Mouse (Mus musculus) embryo, embryonic 10.5 days (tissue): ENCODE data around the gene Prss32.

Source experiments
- DNase-seq: peaks from one replicate; pipeline ENCODE4 v3.0.0-alpha.2; 2015; ENCODE audit warnings: low spot score

The Prss32 gene

DNA sequence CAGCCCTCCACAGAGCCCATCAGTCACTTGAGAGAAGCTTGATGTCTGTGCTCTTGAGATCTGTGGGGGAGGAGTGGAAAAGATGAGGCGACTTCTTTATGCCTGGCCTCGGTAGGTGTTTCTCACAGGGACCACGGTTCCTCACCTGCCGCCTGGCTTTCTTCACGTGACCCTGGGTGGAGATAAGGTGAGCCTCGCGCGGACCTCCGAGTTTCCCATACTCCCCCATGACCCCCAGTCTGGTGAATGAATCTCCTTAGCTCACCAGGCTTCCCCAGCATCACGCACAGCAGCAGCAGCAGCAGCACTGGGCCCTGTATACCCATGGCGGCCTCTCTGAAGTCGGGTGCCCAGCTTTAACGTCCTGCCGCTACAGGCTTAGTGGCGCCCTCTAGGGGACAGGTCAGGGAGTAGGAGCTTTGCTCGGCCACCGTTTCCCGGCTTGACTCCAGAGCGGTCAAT, at the start of gene Prss32, which contains the start of gene Prss41:
Prss32 (plus strand) TSS at position 44 of the 462 bp plus-strand sequence.
Prss41 (minus strand) TSS at position 361 of the 462 bp plus-strand sequence.
- peak; percentile 75 for DNase-seq

DNA sequence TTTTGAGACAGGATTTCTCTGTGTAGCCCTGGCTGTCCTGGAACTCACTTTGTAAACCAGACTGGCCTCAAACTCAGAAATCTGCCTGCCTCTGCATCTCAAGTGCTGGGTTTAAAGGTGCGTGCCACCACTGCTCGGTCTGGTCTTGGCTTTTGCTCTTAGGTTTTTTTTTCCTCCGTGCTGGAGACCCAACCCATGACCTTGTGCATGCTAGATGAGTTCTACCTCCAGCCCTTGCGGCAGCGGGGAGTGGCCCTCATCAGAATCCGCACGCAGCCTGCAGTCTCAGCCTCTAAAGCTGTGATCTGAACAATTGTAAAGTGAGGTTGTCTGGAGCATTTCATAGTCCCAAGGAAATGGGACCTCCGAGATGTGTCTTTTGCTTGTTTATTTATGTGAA, 48.3 kb upstream of the Prss32 start:
- DNase-seq, result no peak

DNA sequence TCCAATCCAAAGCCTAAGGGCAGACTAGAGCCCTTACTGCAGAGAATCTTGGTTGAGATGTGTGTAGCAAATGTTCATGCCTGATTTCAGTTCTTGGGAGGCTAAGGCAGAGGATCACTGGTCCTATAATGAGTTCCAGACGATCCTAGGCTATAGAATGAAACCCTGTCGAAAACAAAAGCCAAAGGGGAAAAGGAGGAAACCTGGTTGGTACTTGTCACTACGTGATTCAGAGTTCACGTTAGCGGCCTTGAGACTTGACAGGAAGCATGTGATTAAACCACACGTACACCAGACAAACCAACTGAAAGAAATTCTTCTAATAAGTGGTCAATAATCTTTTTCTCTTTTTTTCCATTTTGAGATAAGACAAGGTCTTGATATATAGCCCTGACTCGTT, 46.3 kb upstream of the Prss32 start:
- DNase-seq, result peak; percentile 45

DNA sequence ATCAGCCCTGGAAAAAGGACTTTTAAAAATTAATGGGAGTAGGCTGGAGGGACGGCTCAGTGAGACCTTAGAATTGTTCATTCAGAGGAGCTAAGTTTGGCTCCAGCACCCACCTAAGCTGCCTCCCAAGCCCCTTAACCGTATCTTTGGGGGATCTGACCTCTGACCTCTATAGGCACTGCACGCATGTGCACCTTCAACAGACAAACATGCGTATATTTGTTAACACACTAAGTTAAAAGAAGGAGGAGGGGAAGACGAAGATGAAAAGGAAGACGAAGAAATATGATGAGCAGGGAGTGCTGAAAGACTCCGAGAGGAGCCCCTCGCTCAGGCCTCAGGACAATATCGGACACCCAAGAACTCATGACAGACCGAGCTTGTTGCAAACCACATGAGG, 42.0 kb upstream of the Prss32 start:
- DNase-seq, result no peak

DNA sequence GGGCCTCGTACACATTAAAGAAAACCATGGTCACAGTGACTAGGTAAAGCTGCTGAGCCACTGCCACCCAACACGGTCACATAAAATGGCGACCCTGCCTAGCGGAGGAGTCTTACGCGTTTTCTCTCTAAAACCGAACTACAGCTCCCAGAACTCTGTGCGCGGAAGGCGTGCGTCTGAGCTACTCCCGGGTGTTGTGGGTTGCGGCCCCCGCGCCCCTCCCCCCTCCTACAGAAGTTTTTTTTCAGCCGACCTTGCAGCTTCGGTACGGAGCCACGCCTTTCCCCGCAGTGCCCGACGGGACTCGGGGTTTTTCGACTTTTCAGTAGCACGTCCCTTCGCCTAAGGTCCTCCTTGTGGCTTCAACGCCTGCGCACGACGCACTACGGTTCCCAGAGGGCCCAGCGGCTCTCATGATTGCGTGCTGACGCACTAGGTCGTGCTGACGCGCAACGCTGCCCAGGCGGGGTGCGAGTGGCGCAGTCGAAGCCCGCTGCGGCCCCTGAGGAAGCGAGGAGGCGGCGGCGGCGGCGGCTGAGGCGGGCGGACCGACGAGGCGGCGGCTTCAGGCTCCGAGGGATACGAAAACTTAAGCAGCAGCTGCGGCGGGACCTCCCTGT, 40.8 kb upstream of the Prss32 start:
- peak; percentile 99 for DNase-seq

DNA sequence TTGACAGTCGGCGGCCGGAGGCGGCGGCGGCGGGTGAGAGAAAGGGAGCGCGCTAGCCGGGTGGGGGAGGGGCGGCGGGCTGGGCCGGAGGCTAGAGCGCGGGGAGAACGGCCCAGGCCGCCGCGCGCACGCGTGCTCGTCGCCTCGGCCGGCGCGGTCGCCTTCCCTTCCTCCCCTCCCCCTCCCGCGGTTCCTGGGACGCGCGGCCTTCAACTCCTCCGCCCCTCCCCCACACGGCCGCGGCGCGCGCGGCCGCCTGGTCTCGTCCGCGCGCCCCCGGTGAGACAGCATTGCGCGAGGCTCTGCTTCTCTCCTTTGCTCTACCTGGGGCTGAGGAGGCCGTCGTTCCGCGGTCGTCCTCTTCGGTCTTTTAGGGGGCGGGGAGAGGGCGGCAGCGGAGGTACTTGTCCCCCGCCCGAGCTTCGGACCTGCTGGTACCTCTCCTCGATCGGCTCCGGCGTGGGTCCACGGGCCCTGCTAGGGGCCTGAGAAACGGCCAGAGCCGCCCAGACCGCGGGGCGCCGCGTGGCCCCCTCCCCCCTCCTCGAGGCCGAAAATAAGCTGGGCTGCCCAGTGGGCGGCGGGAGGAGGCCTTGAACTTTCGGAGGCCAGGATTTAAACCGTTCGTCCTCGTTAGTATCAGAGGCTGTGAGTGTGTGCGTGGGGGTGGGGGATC, 40.2 kb upstream of the Prss32 start:
- DNase-seq, result peak; percentile 94

DNA sequence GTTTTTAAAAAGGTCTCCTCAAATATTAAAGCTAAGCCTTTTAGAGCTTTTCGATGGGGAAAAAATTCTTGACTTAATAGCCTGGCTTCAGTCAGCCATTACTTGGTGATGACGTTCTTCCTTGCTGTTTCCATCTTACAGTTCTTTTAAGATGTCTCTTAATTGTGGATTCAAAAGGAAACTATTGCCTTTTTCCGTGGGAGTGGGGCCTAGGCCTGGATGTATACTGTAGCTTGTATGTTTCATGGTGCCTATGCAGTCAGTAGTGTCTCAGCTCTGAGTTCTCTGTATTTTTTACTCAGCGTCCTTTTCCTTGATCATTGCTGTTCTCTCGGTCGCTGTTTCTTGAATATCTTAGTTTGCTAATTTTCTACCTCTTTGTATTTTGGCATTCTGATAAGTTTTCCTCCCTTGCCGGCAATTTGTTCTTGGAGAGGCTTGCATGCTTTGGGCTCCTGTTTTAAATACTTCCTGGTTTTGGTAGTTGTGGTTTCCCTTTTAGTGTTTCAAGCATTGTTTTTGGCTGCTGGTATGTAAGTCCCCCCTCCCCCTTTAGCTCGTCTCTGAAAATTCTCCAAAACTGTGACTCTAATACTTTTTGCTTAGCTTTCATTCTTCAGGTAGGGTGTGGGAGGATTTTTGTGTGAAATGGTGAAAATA, 39.1 kb upstream of the Prss32 start:
- no peak for DNase-seq

DNA sequence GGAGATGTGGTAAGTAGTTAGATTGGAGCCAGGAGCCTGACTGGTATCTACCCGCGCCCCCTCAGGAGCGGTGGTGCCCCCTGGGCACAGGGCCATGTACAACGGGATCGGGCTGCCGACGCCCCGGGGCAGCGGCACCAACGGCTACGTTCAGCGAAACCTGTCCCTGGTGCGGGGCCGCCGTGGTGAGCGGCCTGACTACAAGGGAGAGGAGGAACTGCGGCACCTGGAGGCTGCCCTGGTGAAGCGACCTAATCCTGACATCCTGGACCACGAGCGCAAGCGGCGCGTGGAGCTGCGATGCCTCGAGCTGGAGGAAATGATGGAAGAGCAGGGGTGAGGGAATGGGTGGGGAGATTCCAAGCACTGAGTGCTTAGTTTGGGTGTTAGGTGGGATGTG, 36.8 kb upstream of the Prss32 start:
- no peak for DNase-seq

DNA sequence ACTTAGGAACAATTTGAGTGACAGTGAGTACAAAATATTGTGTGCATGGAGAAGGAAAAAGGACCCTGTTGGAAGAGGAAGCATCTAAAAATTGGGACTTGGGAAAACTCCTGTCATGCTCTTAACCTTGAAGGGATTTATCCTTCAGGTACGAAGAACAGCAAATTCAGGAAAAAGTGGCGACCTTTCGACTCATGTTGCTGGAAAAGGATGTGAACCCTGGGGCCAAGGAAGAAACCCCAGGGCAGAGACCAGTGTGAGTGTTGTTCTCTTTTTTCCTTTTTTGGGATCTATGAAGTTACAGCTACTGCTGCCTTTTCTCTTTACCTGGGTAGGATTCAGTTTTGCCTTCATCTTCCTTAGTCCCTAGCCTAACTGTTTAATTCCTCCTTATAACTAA, 35.7 kb upstream of the Prss32 start:
- no peak for DNase-seq

DNA sequence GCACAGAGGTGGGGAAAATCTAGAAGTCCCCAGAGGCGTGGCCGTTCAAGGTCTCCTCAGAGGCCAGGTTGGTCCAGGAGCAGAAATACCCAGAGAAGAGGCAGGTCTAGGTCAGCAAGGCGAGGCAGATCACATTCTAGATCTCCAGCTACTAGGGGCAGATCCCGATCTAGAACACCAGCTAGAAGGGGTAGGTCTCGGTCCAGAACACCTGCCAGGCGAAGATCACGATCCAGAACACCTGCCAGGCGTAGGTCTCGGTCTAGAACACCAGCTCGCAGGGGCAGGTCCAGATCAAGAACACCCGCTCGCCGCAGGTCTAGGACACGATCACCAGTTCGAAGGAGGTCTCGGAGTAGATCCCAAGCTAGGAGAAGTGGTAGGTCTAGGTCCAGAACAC, 28.0 kb upstream of the Prss32 start:
- DNase-seq, result no peak

DNA sequence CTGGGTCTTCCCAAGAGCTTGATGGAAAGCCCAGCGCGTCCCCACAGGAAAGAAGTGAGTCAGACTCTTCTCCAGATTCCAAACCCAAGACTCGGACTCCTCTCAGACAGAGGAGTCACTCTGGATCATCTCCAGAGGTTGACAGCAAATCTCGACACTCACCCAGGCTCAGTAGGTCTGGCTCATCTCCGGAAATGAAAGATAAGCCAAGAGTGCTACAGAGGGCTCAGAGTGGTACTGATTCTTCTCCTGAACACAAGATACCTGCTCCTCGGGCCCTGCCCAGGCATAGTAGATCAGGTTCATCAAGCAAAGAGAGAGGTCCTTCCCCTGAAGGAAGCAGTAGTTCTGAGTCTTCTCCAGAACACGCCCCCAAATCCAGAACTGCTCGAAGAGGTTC, 25.1 kb upstream of the Prss32 start:
- DNase-seq, result no peak

DNA sequence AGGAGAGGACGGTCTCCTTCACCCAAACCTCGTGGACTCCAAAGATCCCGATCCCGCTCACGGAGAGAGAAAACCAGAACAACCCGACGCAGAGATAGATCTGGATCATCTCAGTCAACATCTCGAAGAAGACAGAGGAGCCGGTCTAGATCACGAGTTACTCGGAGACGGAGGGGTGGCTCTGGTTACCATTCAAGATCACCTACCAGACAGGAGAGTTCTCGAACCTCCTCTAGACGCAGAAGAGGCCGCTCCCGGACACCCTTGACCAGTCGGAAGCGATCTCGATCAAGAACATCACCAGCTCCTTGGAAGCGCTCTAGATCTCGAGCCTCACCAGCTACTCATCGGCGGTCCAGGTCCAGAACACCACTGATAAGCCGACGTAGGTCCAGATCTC, 24.4 kb upstream of the Prss32 start:
- no peak for DNase-seq

DNA sequence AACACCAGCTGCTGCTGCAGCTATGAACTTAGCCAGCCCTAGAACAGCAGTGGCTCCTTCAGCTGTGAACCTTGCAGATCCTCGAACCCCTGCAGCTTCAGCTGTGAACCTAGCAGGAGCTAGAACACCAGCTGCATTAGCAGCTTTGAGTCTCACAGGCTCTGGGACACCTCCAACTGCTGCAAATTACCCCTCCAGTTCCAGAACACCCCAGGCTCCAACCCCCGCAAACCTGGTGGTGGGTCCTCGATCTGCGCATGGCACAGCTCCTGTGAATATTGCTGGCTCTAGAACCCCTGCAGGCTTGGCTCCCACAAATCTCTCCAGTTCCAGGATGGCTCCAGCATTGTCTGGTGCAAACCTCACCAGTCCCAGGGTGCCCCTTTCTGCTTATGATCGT, 22.9 kb upstream of the Prss32 start:
- DNase-seq, result no peak

DNA sequence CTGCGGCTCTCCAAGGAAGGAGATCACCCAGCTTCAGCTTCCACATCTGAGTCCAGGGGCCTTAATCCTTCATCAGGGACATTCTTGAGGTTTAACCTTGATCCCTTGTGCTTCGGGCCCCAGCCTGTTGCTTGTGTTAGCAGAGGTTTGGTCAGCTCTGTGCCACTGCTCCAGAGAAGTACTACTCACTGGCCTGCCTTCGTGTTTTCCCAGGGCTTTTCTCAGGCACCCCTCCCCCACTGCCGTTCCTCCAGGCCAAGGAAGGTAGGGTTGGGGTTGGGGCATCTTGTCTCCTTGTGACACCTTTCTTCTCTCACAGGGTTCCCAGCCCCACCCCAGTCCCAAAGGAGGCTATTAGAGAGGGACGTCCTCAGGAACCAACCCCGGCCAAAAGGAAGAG, 21.6 kb upstream of the Prss32 start:
- no peak for DNase-seq

DNA sequence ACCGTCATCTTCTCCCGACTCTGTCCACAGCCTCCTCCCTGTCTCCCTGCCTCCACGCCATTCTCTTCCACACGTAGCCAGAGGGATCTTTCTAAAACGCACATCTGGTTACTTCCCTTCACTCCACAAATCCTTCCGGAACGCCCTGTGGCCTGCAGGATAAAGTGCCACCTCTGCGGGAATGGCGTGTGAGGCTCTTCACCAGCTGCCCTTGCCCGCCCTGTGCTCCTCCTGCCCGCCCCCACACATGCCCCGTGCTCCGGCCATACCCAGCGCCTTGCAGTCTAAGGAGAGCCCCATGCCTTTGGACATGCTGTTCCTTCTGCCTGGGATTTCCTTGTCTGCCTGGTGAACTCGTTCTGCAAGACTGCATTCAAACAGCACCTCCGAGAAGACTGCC, 20.6 kb upstream of the Prss32 start:
- no peak for DNase-seq

DNA sequence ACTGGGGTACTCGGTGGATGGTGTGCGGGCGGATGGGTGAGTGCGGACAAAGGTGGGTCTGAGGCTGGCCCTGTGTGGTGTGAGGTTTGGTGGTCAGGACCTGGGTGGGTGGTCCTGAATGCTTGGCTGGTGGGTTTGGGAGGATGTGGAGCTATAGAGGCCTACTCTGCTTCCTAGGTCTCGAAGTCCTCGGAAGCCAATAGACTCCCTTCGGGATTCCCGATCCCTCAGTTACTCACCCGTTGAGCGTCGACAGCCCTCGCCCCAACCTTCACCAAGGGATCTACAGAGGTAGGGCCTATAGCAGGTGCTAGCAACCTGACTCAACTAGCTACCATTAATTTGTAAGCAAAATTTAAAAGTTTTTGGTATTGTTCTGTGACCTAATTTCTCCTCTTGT, 20.0 kb upstream of the Prss32 start:
- no peak for DNase-seq

DNA sequence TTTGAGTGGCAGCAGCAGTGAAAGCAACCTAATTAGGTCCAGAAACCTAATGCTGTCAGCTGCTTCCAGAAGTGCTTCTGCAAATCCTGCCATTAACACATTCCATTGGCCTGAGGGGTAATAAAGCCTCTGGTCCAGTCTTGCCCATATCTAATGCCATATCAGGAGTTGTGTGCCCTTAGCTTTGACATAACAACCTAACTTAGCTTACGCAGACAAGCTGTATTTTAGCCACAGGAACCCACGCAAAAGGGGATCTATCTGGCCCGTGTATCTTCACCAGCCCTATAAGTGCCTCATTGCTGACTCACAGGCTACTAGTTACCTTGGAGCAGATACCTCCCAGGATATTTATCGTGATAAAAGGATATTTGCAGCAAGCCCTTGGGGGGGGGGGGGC, 18.1 kb upstream of the Prss32 start:
- DNase-seq, result no peak

DNA sequence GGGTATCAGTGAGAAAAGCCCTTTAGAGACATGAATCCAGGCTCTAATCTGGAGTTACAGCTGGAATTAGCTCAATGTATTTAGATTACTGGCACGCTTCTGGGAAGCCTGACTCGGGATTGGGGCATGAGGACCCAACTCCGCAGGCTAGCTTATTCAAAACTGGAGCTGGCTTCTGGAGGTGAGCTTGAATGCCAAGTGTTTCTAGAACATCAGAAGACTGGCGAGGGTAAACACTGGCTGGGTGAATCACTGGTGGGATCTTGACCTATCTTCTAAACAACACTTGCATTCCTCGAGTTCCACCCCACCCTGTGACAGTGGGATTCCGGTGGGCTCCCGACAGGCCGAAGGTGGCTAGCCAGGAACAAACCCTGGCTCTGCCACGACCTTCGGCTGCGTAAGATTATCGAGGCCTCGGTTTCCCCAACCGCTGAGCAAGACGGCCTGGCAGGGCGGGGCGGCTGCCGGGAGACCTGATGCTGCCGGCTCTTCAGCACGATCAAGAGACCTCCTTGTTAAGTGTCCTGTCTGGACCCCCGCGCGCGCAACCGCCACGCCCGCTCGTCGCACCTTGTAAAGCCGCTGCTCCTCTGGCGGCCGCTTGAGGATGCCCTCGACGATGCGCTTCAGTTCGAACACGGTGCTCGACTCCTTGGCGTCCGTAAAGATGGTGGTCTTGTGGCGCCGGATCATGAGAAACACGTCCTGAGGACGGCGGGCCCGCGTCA, 15.2 kb upstream of the Prss32 start:
- peak; percentile 64 for DNase-seq

DNA sequence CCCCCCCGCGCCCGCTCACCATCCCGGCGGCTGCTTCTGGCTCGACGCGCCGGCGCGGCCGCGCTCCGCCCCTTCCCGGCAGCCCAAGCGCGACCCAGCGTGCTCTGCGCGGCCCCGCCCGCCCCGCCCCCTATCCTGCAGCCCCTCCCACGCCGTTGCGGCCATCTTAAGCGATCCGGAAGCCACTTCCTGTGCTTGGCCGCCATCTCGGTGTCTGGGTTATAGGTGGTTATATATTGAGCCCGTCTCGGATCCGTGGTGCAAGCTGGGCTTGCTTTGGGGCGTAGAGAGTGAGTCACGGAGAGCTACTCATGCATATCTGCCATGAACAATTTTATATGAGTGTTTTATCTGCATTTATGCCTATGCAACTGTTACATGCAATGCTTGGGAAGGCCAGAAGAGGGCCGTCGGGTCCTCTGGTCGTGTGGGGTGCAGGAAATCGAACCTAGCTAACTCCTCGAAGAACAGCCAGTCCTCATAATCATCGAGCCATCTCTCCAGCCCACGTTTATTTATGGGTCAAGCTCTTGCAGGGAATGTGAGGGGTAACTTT, 14.5 kb upstream of the Prss32 start, which contains the start of gene Elob:
Elob (minus strand) TSS at position 73 of the 556 bp plus-strand sequence.
- DNase-seq, result peak; percentile 93

DNA sequence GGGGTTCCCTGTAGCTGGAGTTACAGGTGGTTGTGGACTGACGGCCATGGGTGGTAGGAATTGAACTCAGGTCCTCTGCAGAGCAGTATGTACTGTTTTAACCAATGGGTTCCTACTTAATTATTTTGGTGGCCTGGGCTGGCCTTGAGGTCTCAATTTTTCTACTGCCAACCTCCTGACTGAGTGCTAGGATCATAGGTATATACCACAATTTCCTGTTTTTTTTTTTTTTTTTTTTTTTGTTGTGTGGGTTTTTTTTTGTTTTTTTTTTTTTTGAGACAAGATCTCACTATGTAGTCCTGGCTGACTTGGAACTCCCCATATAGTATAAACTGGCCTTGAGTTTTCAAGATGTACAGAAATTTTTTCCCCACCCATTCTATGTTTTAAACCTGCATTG, 12.5 kb upstream of the Prss32 start:
- no peak for DNase-seq

DNA sequence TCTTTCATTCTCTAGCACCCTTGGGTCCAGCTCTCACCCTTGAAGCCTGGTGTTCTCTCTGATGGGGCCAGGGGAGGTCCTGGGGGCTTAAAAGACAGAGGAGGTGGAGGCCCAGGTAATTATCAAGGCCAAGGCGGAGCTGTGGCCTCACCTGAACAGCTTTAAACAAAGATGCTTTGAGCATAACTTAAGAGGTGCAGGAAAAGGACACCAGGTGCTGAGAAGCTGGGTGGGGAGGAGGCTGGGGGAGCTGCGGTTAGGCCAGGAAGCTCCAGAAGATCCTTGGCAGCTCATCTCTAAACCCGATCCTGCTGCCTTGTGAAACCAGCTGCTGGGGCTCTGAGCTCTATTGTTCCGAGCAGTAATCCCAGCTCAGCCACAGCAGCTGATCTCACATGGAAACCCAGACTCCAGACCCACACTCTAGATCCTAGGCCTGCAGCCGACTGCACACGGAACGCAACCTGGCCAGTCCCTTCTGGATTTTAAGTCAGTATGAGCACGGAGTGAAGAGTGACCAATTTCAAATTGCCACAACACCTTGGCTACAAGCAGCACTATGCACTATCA, 7.6 kb upstream of the Prss32 start, which contains the start of gene Prss33:
Prss33 (minus strand) TSS at position 51 of the 570 bp plus-strand sequence.
- no peak for DNase-seq

DNA sequence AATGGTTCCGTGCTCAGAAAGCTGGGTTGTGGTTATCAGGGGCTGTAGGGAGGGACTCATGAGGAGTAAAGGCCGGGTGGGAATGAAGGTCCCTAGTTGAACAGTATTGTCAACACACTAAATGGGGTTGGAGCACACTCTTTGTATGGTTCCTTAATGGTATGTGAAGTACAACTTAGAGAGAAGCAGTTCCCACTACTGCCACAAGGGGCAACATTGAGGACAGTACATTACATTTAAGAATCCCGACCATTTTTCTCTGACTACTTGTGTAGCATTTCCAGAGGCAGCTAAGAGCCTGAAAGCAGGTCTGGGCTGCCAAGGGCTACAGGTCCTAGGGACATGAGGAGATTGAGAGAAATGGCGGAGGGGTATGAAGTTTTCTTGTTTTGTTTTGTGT, 2.5 kb upstream of the Prss32 start:
- DNase-seq, result peak; percentile 88
